Mouse (Mus musculus) liver, embryonic 13.5 days (tissue): Measurements from ENCODE around the gene Slc38a9. TPM values are rescaled to one million over a fixed set of nuclear protein-coding genes. Genes with fewer than 3 reads are reported as not detected.
A peak's percentile ranks its signal among the peaks of the same experiment; 100 is the strongest.

ENCODE experiments used
- ATAC-seq: fragments of 200-750 bp; cut with Nextera tagmentation; 2 replicates; pipeline ENCODE4 v1.8.0; 2017; ENCODE audit warnings: low read depth, mild to moderate bottlenecking, moderate number of reproducible peaks, moderate library complexity
- DNase-seq: peaks from one replicate; pipeline ENCODE4 v3.0.0; 2022
- H3K27ac ChIP-seq: fragments of 300-500 bp; sonication (generic); 2 replicates; pipeline ENCODE4 v1.5.1; 2015; ENCODE audit warnings: moderate library complexity, mild to moderate bottlenecking, inconsistent platforms
- H3K27me3 ChIP-seq: fragments of 300-500 bp; sonication (generic); 2 replicates; pipeline ENCODE4 v1.6.1; 2015; ENCODE audit warnings: mild to moderate bottlenecking, inconsistent platforms
- H3K36me3 ChIP-seq: fragments of 300-500 bp; sonication (generic); 2 replicates; pipeline ENCODE4 v1.6.1; 2015; ENCODE audit warnings: mild to moderate bottlenecking, inconsistent platforms
- H3K4me1 ChIP-seq: fragments of 300-500 bp; sonication (generic); replicated peaks from 2 replicates; pipeline ENCODE4 v1.6.1; 2015; ENCODE audit warnings: inconsistent platforms
- H3K4me2 ChIP-seq: fragments of 300-500 bp; sonication (generic); 2 replicates; pipeline ENCODE4 v1.6.1; 2015; ENCODE audit warnings: inconsistent platforms, mild to moderate bottlenecking, moderate library complexity
- H3K4me3 ChIP-seq: fragments of 300-500 bp; sonication (generic); replicated peaks from 2 replicates; pipeline ENCODE4 v1.5.1; 2015; ENCODE audit warnings: mild to moderate bottlenecking, inconsistent platforms
- H3K9ac ChIP-seq: fragments of 300-500 bp; sonication (generic); 2 replicates; pipeline ENCODE4 v1.6.1; 2015; ENCODE audit warnings: mild to moderate bottlenecking, inconsistent platforms
- H3K9me3 ChIP-seq: fragments of 300-500 bp; sonication (generic); replicated peaks from 2 replicates; pipeline ENCODE4 v1.6.1; 2016; ENCODE audit warnings: inconsistent platforms
- WGBS: fragments of 180-500 bp; shearing (Covaris S2); methylation state at CpG from one replicate; pipeline ENCODE4 v1.1.7; 2015; ENCODE audit not compliant: insufficient replicate concordance; 5-methylcytosine and 5-hydroxymethylcytosine counted together
- polyA plus RNA-seq: library from polyadenylated mRNA; unstranded; fragments of >200 nt; fragmentation: Nextera tagmentation; extraction: Ambion mirVana; gene quantifications from 2 replicates; pipeline ENCODE4 v1.2.1, GENCODE M21; 2015

Gene Slc38a9
- polyA plus RNA-seq, 1 experiment from 2014 or later, result 10.3 TPM

GRCm38 (mm10) chr13:112651183-112651582 lies 9.4 kb upstream of the Slc38a9 start:
- H3K27ac ChIP-seq, result no peak overlapping the region
- WGBS, result 70% methylated on average over 3 of the region's 3 CpGs

GRCm38 (mm10) chr13:112652205-112652604 lies 8.3 kb upstream of the Slc38a9 start, which contains the start of gene Ddx4:
Gene Ddx4 (minus strand): TSS chr13:112652475.
- WGBS, result 71% methylated on average over 45 of the region's 45 CpGs
- H3K36me3 ChIP-seq, result no peaks in the 10 kb centered on the region
- DNase-seq (no peak), ATAC-seq (no peak)
- H3K9me3 ChIP-seq, result peaks cover 12% of the 10 kb centered on the region
- H3K27ac ChIP-seq, result no peak within 1 kb of the TSS
- H3K4me3 ChIP-seq, result no peak within 1 kb of the TSS
- no peak within 1 kb of the TSS for H3K9ac ChIP-seq
- H3K4me2 ChIP-seq, result no peak within 1 kb of the TSS
- H3K4me1 ChIP-seq, result no peaks in the 10 kb centered on the region
- no peaks in the 10 kb centered on the region for H3K27me3 ChIP-seq

More at GRCm38 (mm10) chr13:112651183-112651582, 9.4 kb upstream of the Slc38a9 start:
- peaks cover 7% of the 10 kb centered on the region for H3K4me1 ChIP-seq
- no peak for DNase-seq
- ATAC-seq, result no peak
- no peak overlapping the region for H3K9ac ChIP-seq
- H3K27me3 ChIP-seq, result no peaks in the 10 kb centered on the region
- no peak overlapping the region for H3K4me2 ChIP-seq
- H3K4me3 ChIP-seq, result no peak overlapping the region
- peaks cover 12% of the 10 kb centered on the region for H3K9me3 ChIP-seq
- no peaks in the 10 kb centered on the region for H3K36me3 ChIP-seq

DNA sequence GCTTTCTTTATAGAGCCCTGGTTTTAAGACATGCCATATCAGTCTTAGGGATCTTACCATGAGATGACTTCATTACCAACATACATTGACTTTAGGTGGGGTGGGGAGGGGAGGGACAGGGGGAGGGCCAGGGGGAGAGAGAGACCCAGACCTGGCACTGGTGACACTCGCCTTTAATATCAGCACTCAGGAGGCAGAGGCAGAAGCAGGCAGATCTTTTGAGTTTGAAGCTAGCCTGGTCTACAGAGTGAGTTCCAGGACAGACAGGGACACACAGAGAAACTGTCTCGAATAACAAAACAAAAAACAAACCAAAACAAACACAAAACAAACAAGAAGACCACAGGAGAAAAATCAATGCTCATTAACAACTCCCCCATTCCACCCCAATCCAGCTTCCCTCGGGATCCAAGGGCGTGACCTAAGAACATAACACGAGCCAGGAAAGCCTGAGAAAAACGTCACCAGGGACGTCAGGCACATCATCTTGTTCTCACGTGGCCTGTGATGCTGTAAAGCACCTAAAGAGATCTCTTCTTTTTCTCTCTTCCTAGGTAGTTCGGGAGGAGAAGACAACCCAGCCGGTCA lies 471 bp upstream of the Slc38a9 start:
- Histone ChIP-seq H3K4me3 (peak overlapping the region; percentile 82), H3K27me3 (no peaks in the 10 kb centered on the region), H3K4me1 (peaks cover 26% of the 10 kb centered on the region), H3K36me3 (no peaks in the 10 kb centered on the region), H3K4me2 (peak overlapping the region; percentile 83), H3K9me3 (no peaks in the 10 kb centered on the region), H3K9ac (peak overlapping the region; percentile 93), H3K27ac (0 out of 2 replicates have a peak overlapping the region, but pooled peaks have one; percentile 41)
- WGBS, result 3% methylated on average over 10 of the region's 10 CpGs
- ATAC-seq, result peak; percentile 6; the same call in 1 of the 2 replicates
- DNase-seq, result no peak

GRCm38 (mm10) chr13:112661687-112662086 lies 1.1 kb downstream of the Slc38a9 start:
- Histone ChIP-seq H3K4me3 (peak overlapping the region; percentile 82), H3K27ac (peak overlapping the region; percentile 62; the same call in 1 of the 2 replicates), H3K4me2 (peak overlapping the region; percentile 83), H3K4me1 (peaks cover 28% of the 10 kb centered on the region), H3K27me3 (no peaks in the 10 kb centered on the region), H3K9ac (peak overlapping the region; percentile 93), H3K9me3 (no peaks in the 10 kb centered on the region), H3K36me3 (no peaks in the 10 kb centered on the region)
- 68% methylated on average over 2 of the region's 2 CpGs for WGBS
- ATAC-seq (no peak), DNase-seq (no peak)

DNA sequence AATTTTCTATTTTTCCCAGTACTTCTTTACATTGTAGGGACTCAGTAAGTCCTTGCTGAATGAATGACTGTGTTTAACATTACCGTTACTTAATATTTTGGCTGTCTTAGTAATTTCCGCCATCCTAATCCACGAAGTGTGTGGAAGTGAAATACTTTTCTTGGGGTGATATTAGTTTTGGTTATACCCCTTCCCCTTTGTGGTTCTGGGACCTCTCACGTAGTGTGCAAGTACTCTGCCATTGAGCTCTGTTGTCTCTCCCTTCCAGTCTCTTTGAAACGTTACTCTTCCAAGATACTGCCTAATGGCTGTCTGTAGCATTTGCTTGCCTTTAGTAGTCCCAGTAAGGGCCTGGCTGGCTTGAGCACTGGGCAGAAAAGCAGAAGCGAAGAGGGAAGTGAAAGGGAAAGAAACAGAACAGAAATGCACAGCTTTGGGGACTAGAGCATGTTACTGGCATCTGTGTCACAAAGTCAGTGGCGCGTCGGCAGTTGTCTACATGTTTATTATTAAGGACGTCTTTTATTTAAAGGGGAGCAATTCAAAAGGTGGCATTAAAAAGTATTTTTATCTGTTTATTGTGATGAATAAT lies 6.0 kb downstream of the Slc38a9 start:
- peaks cover 16% of the 10 kb centered on the region for H3K4me1 ChIP-seq
- no peaks in the 10 kb centered on the region for H3K27me3 ChIP-seq
- H3K9me3 ChIP-seq, result no peaks in the 10 kb centered on the region
- H3K9ac ChIP-seq, result no peak overlapping the region
- peaks cover 17% of the 10 kb centered on the region for H3K36me3 ChIP-seq
- no peak overlapping the region for H3K27ac ChIP-seq
- ATAC-seq, result no peak
- H3K4me2 ChIP-seq, result no peak overlapping the region
- 78% methylated on average over 10 of the region's 10 CpGs for WGBS
- no peak overlapping the region for H3K4me3 ChIP-seq
- no peak for DNase-seq

DNA sequence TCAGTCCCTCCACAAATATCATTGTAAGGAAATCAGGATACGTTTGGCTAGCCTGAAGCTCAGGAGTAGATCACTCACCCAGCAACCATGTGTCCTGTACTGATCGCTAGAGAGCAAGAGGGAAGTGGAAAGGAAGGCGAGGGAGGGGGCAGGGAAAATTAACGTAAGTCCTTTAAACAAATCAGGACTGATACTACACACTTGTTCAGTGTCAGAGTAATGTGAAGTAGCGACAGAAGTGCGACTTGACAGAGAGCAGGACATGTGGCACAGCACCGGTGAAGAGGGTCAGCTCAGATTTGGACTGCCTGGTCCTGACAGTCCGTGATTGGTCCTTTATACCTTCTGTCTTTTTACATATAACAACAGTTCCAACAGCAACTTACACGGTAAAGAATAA lies 6.7 kb downstream of the Slc38a9 start:
- Histone ChIP-seq H3K36me3 (peaks cover 21% of the 10 kb centered on the region), H3K27me3 (no peaks in the 10 kb centered on the region), H3K4me1 (peaks cover 18% of the 10 kb centered on the region), H3K9ac (no peak overlapping the region), H3K4me2 (no peak overlapping the region), H3K27ac (no peak overlapping the region), H3K9me3 (no peaks in the 10 kb centered on the region), H3K4me3 (no peak overlapping the region)
- WGBS, result 71% methylated on average over 9 of the region's 9 CpGs
- no peak for DNase-seq
- no peak for ATAC-seq

DNA sequence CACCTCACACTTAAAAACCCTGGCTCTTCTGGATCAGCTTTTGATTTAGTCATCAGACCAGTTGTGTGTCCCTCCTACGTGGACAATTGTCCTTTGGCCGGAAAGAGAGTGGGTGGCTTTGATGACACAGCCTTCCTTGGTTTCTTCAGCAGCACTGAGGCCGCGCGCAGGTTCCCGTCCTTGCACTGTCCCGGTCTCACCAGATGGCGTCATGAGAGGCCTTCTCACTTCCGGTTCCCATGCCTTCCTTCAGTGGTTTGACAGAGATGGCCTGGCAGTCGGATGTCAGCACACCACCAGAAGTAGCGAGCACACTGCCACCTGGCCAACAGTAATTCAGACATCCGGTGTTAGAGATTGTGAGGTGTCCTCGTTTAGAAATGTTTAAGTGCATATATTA lies 11.2 kb downstream of the Slc38a9 start:
- Histone ChIP-seq H3K4me3 (no peak overlapping the region), H3K9ac (no peak overlapping the region), H3K27ac (no peak overlapping the region), H3K36me3 (peaks cover 21% of the 10 kb centered on the region), H3K4me2 (no peak overlapping the region), H3K9me3 (no peaks in the 10 kb centered on the region), H3K27me3 (no peaks in the 10 kb centered on the region), H3K4me1 (peaks cover 33% of the 10 kb centered on the region)
- ATAC-seq (no peak), DNase-seq (no peak)
- 53% methylated on average over 13 of the region's 13 CpGs for WGBS

- peak overlapping the region; percentile 6; the same call in 1 of the 2 replicates for H3K27ac ChIP-seq
These were observed 12.2 kb downstream of the Slc38a9 start for GRCm38 (mm10) chr13:112672797-112673196.

GRCm38 (mm10) chr13:112673899-112674447 lies 13.4 kb downstream of the Slc38a9 start:
- Histone ChIP-seq H3K9me3 (no peaks in the 10 kb centered on the region), H3K4me2 (no peak overlapping the region), H3K9ac (no peak overlapping the region), H3K4me1 (peaks cover 33% of the 10 kb centered on the region), H3K4me3 (no peak overlapping the region), H3K36me3 (peaks cover 28% of the 10 kb centered on the region), H3K27ac (no peak overlapping the region), H3K27me3 (no peaks in the 10 kb centered on the region)
- ATAC-seq (peak; percentile 65), DNase-seq (peak; percentile 44)
- WGBS, result 19% methylated on average over 9 of the region's 9 CpGs

More at GRCm38 (mm10) chr13:112672797-112673196, 12.2 kb downstream of the Slc38a9 start:
- ATAC-seq, result peak; percentile 85
- Histone ChIP-seq H3K4me1 (peaks cover 33% of the 10 kb centered on the region), H3K4me2 (no peak overlapping the region), H3K4me3 (no peak overlapping the region), H3K27me3 (no peaks in the 10 kb centered on the region), H3K36me3 (peaks cover 21% of the 10 kb centered on the region), H3K9me3 (no peaks in the 10 kb centered on the region), H3K9ac (0 out of 2 replicates have a peak overlapping the region, but pooled peaks have one; percentile 22)
- DNase-seq, result no peak
- whole genome bisulfite sequencing, result 21% methylated on average over 6 of the region's 6 CpGs

DNA sequence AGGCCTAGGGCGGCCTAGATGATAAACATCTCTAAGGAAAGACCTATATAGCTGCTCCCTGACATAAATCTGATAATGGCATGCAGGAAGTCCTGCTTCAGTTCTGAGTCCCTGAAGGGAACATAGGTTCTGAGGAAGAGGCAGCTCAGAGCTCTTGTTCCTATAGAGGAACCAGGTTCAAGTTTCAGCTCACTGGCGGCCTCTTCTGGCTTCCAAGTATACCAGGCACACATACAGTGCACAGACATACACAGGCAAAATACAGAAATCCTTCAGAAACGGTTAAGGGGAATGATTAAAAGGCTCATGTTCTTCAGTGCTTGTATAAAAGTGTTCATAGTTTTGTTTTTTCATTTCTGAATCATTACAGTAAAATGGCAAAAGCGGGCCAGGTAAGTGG lies 17.6 kb downstream of the Slc38a9 start:
- no peak for DNase-seq

DNA sequence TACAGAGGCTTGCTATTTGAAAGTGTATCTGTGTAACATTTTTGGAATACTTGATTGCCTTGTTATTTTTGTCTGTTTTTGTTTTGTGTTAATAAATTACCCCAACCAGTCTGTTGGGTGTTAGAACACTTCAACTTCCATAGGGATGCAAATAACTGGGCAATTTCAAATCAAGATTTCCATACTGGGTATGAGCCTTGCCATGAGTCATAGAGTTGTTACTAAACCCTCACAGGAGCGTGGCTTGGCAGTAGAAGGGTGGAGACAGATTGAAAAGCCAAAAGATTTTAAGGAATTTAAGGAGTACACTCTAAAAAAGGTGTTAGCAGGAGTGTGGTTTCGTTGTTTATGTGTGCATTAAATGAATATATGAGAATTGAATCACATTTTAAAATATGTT lies 22.8 kb downstream of the Slc38a9 start:
- DNase-seq, result no peak
- WGBS, result 76% methylated on average over 2 of the region's 2 CpGs

More for the DNA sequence above, 17.6 kb downstream of the Slc38a9 start:
- 84% methylated on average over 4 of the region's 4 CpGs for WGBS
- no peaks in the 10 kb centered on the region for H3K27me3 ChIP-seq
- peaks cover 15% of the 10 kb centered on the region for H3K4me1 ChIP-seq
- H3K4me2 ChIP-seq, result no peak overlapping the region
- H3K9ac ChIP-seq, result no peak overlapping the region
- peak; percentile 57 for ATAC-seq
- H3K9me3 ChIP-seq, result no peaks in the 10 kb centered on the region
- H3K36me3 ChIP-seq, result peaks cover 7% of the 10 kb centered on the region
- no peak overlapping the region for H3K4me3 ChIP-seq
- H3K27ac ChIP-seq, result no peak overlapping the region

More for the DNA sequence above, 22.8 kb downstream of the Slc38a9 start:
- no peaks in the 10 kb centered on the region for H3K9me3 ChIP-seq
- H3K4me1 ChIP-seq, result peaks cover 11% of the 10 kb centered on the region
- H3K4me2 ChIP-seq, result no peak overlapping the region
- no peak overlapping the region for H3K27ac ChIP-seq
- ATAC-seq, result no peak
- H3K36me3 ChIP-seq, result peaks cover 3% of the 10 kb centered on the region
- no peaks in the 10 kb centered on the region for H3K27me3 ChIP-seq
- H3K9ac ChIP-seq, result no peak overlapping the region
- no peak overlapping the region for H3K4me3 ChIP-seq
